Mouse (Mus musculus) midbrain, postnatal 0 days (tissue): ENCODE measurements around the gene 9330182L06Rik. TPM values are rescaled to one million over a fixed set of nuclear protein-coding genes. Genes with fewer than 3 reads are reported as not detected.

Experiments used
- ATAC-seq: fragments of 200-750 bp; cut with Nextera tagmentation; 2 replicates; pipeline ENCODE4 v1.8.0; 2017; ENCODE audit warnings: moderate number of reproducible peaks, mild to moderate bottlenecking, moderate TSS enrichment, moderate library complexity; ENCODE audit not compliant: low FRiP score
- DNase-seq: peaks from one replicate; pipeline ENCODE4 v3.0.0-alpha.2; 2015; ENCODE audit warnings: low spot score
- H3K27ac ChIP-seq: fragments of 300-500 bp; sonication (generic); 2 replicates; pipeline ENCODE4 v1.5.1; 2014; ENCODE audit warnings: low read depth, mild to moderate bottlenecking, low read length, mixed read lengths
- H3K27me3 ChIP-seq: fragments of 300-500 bp; sonication (generic); 2 replicates; pipeline ENCODE4 v1.6.1; 2014; ENCODE audit warnings: low read length, control low read depth, mixed read lengths; ENCODE audit not compliant: insufficient read depth
- H3K36me3 ChIP-seq: fragments of 300-500 bp; sonication (generic); 2 replicates; pipeline ENCODE4 v1.6.1; 2014; ENCODE audit warnings: low read length, control low read depth, mixed read lengths; ENCODE audit not compliant: insufficient read depth
- H3K4me1 ChIP-seq: fragments of 300-500 bp; sonication (generic); 2 replicates; pipeline ENCODE4 v1.6.1; 2014; ENCODE audit warnings: mild to moderate bottlenecking, control low read depth, antibody characterized with exemption, low read length, mixed read lengths; ENCODE audit not compliant: insufficient read depth
- H3K4me2 ChIP-seq: fragments of 300-500 bp; sonication (generic); 2 replicates; pipeline ENCODE4 v1.6.1; 2014; ENCODE audit warnings: low read depth, mild to moderate bottlenecking, low read length, mixed read lengths; ENCODE audit not compliant: poor library complexity, severe bottlenecking
- H3K4me3 ChIP-seq: fragments of 300-500 bp; sonication (generic); 2 replicates; pipeline ENCODE4 v1.5.1; 2014; ENCODE audit warnings: low read depth, mild to moderate bottlenecking, low read length, moderate library complexity
- H3K9ac ChIP-seq: fragments of 300-500 bp; sonication (generic); replicated peaks from 2 replicates; pipeline ENCODE4 v1.6.1; 2014; ENCODE audit warnings: mild to moderate bottlenecking, low read length, moderate library complexity, mixed read lengths; ENCODE audit not compliant: poor library complexity, severe bottlenecking
- H3K9me3 ChIP-seq: fragments of 300-500 bp; sonication (generic); 2 replicates; pipeline ENCODE4 v1.6.1; 2016; ENCODE audit warnings: low read length, control low read depth
- CTCF ChIP-seq: IDR thresholded peaks from 2 replicates; pipeline ENCODE4 v1.5.1; 2016; ENCODE audit warnings: antibody characterized with exemption, mild to moderate bottlenecking
- WGBS: fragments of 180-500 bp; shearing (Covaris S2); extraction: QIAGEN DNeasy Blood & Tissue Kit; methylation state at CpG from one replicate; pipeline ENCODE4 v1.1.7; 2014; 5-methylcytosine and 5-hydroxymethylcytosine counted together
- polyA plus RNA-seq: library from polyadenylated mRNA; unstranded; fragments of >200 nt; fragmentation: Nextera tagmentation; extraction: Ambion mirVana; gene quantifications from 2 replicates; pipeline ENCODE4 v1.2.1, GENCODE M21; 2015
- total RNA-seq: library from RNA; depleted of rRNA; stranded (reverse); fragments of >200 nt; gene quantifications from 2 replicates; pipeline ENCODE4 v1.2.3, GENCODE M21; 2014

The 9330182L06Rik gene
- total and polyA plus RNA-seq, 2 experiments from 2014 or later = 26.8 to 42.9 TPM

GRCm38 (mm10) chr5:9344581-9344980 is 78.7 kb downstream of the 9330182L06Rik start:
- no peaks in the 10 kb centered on the region for H3K27me3 ChIP-seq
- 0 out of 2 replicates have a peak, but pooled peaks cover 11% of the 10 kb centered on the region for H3K4me1 ChIP-seq
- no peaks in the 10 kb centered on the region for H3K36me3 ChIP-seq
- H3K4me2 ChIP-seq = no peak overlapping the region
- 40% methylated on average over 5 of the region's 5 CpGs for WGBS
- peak; percentile 68 for ATAC-seq
- no peaks in the 10 kb centered on the region for H3K9me3 ChIP-seq
- TF ChIP-seq CTCF = no peak
- no peak overlapping the region for H3K9ac ChIP-seq
- no peak overlapping the region for H3K4me3 ChIP-seq
- peak; percentile 20 for DNase-seq
- peak overlapping the region; percentile 26; the same call in 1 of the 2 replicates for H3K27ac ChIP-seq

DNA sequence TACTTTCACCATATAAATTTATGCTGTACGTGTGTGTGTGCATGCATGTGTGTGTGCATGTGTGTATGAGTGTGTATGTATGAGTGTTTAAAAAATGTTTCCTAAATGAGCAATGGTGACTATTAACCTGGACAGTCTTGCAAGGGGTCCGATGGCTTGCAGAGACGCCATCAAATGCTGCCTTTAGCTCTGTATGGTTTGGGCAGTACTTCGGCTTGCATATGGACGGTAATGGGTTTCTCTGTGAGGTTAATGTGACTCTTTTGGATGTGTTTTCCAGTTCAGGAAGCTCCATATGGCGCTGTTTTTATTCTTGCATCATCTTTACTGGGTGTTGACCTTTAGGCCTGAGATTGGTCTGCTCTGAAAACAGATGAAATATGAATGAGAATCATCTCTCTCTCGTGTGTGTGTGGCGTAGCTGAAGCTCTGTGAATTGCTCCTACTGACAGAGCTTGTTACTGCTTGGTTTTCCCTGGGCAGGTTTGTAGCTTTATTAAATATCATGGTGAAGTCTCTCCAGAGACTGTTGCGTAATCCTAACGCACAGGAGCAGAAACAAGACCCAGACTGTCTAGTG is 79.2 kb downstream of the 9330182L06Rik start:
- peak; percentile 56 for DNase-seq
- H3K9ac ChIP-seq = no peak overlapping the region

GRCm38 (mm10) chr5:9345625-9346024 is 79.7 kb downstream of the 9330182L06Rik start:
- 0 out of 2 replicates have a peak, but pooled peaks cover 11% of the 10 kb centered on the region for H3K4me1 ChIP-seq
- H3K4me2 ChIP-seq = no peak overlapping the region
- no peaks in the 10 kb centered on the region for H3K27me3 ChIP-seq
- no peak for ATAC-seq
- H3K9me3 ChIP-seq = no peaks in the 10 kb centered on the region
- DNase-seq = peak; percentile 15
- H3K9ac ChIP-seq = no peak overlapping the region
- TF ChIP-seq CTCF = no peak
- no peaks in the 10 kb centered on the region for H3K36me3 ChIP-seq
- 56% methylated on average over 3 of the region's 3 CpGs for WGBS
- H3K27ac ChIP-seq = peak overlapping the region; percentile 43; the same call in 1 of the 2 replicates
- no peak overlapping the region for H3K4me3 ChIP-seq

More for the DNA sequence above, 79.2 kb downstream of the 9330182L06Rik start:
- Histone ChIP-seq H3K36me3 (no peaks in the 10 kb centered on the region), H3K9me3 (no peaks in the 10 kb centered on the region), H3K27ac (peak overlapping the region; percentile 43), H3K4me1 (0 out of 2 replicates have a peak, but pooled peaks cover 11% of the 10 kb centered on the region), H3K27me3 (no peaks in the 10 kb centered on the region), H3K4me3 (no peak overlapping the region), H3K4me2 (no peak overlapping the region)
- TF ChIP-seq CTCF = no peak
- peak; percentile 48 for ATAC-seq
- 56% methylated on average over 10 of the region's 10 CpGs for WGBS

GRCm38 (mm10) chr5:9346510-9346909 is 80.6 kb downstream of the 9330182L06Rik start:
- Histone ChIP-seq H3K36me3 (no peaks in the 10 kb centered on the region), H3K9ac (no peak overlapping the region; the same call in 1 of the 2 replicates), H3K27ac (peak overlapping the region; percentile 32; the same call in 1 of the 2 replicates), H3K27me3 (no peaks in the 10 kb centered on the region), H3K4me1 (0 out of 2 replicates have a peak, but pooled peaks cover 11% of the 10 kb centered on the region), H3K4me3 (no peak overlapping the region), H3K9me3 (no peaks in the 10 kb centered on the region), H3K4me2 (no peak overlapping the region)
- ATAC-seq (no peak), DNase-seq (no peak)
- no peak for TF ChIP-seq CTCF
- WGBS = 55% methylated on average over 4 of the region's 4 CpGs

DNA sequence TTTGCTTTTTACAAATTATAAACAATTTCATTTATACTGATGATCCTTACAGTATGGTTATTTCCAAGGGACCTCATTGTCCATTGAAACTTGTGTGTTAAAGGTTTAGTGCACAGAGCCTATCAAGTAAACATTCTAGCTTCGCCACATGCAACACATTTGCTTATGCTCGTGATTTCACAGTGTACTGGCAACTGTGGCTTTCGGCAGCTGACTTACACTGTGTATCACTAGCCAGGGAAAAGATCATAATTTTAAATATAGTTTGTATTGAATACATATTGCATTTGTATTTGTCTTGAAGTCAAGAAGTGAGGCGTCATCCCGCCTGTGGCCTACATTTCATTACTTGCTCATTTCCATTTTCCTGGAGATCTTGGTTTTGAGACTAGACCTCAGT is 86.2 kb downstream of the 9330182L06Rik start:
- H3K4me1 ChIP-seq = no peaks in the 10 kb centered on the region
- no peak for TF ChIP-seq CTCF
- no peak for ATAC-seq
- H3K27ac ChIP-seq = no peak overlapping the region
- DNase-seq = no peak
- no peak overlapping the region for H3K4me2 ChIP-seq
- no peaks in the 10 kb centered on the region for H3K9me3 ChIP-seq
- H3K4me3 ChIP-seq = no peak overlapping the region
- H3K36me3 ChIP-seq = no peaks in the 10 kb centered on the region
- no peak overlapping the region for H3K9ac ChIP-seq
- WGBS = 77% methylated on average over 5 of the region's 5 CpGs
- no peaks in the 10 kb centered on the region for H3K27me3 ChIP-seq

DNA sequence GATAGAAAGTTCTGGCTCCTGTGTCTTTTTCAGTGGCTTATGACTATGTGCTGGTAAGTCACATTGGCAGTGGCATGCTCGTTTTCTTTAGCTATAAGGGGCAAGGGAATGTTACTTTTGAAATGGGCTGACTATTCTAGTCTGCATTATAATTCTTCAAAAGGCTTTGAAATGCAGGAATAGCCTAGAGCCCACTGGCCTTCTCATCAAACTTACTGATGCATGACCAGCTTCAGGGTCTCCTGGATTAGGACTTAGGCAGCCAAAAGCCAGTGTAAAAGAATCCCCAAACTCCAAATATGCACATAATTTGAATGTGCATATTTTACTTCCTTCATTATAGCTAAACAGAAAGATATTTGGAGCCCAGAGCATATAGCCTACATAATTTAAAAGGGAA is 86.7 kb downstream of the 9330182L06Rik start:
- 12% methylated on average over 1 of the region's 1 CpGs for WGBS
- H3K9me3 ChIP-seq = no peaks in the 10 kb centered on the region
- ATAC-seq (peak; percentile 17; the same call in 1 of the 2 replicates), DNase-seq (no peak)
- H3K4me3 ChIP-seq = no peak overlapping the region
- no peak overlapping the region for H3K27ac ChIP-seq
- H3K4me1 ChIP-seq = no peaks in the 10 kb centered on the region; the same call in 1 of the 2 replicates
- TF ChIP-seq CTCF = no peak
- H3K9ac ChIP-seq = no peak overlapping the region
- H3K36me3 ChIP-seq = no peaks in the 10 kb centered on the region
- no peak overlapping the region for H3K4me2 ChIP-seq
- H3K27me3 ChIP-seq = no peaks in the 10 kb centered on the region
